Mouse (Mus musculus) right cerebral cortex, postnatal 4 days (tissue): ENCODE measurements around the gene Wipf3.

ENCODE experiments used
- DNase-seq: peaks from one replicate; pipeline ENCODE4 v3.0.0-alpha.2; 2022

Wipf3 gene

GRCm38 (mm10) chr6:54538773-54539173, 109.4 kb downstream of the Wipf3 start:
- DNase-seq = no peak

DNA sequence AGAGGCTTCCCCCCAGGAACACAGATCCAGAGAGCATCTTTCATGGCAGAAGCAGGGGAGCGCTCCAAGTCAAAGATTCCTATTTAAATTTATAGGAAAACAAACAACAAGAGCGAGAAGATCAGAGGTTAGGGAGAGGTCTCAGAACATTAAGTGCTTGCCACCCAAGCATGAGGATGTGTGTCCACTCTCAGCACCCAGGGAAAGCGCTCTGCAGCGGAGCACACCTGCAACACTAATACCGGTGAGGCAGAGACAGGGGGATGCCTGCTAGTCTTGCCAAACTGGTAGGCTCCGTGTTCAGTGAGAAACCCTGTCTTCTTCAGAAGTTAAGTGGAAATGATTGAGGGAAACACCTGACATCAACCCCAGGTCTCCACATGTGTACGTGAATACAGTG, 110.0 kb downstream of the Wipf3 start:
- no peak for DNase-seq

DNA sequence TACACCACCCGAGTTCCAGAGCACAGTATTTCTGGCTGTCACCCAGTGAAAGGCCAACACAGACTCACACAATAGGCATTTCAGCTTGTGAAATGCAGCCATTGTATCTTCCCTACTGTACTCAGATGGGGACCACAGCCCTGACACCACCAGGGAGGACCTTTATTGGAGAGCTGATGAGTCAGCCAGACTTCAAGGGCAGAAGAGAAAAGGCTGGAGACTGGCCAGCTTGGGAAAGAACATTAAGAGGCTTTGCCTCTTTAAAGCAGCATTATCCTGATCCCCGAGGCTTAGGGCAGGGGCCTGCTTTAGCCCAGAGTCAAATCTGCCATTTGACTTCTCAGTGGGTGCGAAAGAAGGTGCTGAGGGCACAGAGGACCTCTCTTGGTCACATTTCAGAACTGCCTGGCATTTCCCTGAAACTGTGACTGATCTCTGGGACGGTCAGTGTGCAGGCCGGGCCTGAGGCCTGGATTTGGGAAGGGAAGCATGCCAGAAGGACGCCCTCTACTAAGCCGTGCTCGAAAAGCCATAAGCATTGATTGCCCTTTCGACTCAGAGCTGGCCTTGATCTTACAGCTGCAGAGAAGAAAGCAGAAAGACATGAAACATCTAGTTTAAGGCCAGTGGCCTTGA, 111.0 kb downstream of the Wipf3 start:
- DNase-seq = no peak

DNA sequence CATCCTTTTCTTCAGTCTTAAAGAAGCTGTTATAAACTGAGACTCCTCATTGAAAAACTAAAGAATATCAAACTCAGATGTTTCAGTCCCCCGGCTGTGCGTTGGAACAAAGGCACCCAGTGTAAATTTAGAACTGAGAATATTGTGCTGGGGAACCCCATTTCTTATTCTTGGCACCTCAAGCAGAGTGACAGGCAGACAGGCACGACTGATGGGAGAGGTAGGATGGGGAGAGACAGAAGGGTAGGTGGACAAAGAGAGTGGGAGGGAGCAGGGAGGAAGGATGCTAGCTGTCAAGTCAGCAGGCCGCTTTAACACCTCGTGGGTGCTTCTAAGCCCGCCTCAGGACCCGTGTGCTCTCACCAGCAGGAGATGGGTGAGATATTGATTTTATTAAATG, 113.4 kb downstream of the Wipf3 start:
- DNase-seq = no peak

- DNase-seq = no peak
Observed at GRCm38 (mm10) chr6:54543646-54544045, 114.2 kb downstream of the Wipf3 start.

DNA sequence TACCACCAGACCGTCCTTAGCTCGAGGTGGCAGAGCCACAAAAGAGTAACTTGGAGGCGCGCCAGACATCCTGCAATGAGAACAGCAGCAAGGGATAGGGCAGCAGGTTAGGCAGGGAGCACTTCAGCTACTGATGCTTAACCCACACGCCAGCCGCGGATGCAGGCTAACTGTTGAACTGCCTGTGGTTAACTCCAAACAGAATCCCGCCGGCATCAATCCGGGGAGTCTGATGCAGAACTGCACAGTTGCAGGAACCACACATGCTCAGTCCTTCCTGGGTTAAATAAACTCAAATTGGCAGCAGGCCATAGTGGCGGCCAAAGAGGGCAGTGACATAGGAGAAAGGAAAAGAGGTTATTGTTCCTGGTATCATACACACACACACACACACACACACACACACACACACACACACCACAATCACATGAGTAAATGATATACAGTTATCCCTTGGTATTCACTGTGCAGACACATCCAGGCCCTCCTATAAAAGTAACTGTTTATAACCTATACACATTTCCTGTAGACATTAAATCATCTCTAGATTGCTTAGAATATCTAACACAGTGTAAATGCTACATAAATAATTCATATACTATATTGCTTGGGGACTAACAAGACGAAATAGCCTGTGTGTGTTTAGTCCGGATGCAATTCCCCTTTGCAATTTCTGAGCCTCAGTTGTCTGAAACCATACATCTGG, 119.1 kb downstream of the Wipf3 start:
- DNase-seq = peak; percentile 54

DNA sequence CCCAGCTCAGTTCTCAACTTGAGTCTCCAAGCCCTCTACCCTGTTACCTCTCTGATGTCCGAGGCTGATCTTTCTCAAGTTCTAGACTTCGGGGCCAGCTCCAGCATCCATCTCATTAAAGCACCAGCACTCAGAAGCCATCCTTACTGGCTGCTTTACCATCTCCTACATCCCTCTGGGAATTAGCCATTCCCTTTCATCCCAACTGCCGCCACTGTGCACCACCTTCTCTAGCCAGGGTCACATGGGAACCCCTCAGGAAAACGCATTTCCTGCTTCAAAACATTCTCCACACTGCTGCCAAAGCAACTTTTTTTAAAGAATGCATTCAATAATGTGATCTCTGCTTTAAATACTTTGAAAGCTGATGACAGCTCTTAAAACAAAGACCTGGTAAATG, 119.9 kb downstream of the Wipf3 start:
- no peak for DNase-seq

DNA sequence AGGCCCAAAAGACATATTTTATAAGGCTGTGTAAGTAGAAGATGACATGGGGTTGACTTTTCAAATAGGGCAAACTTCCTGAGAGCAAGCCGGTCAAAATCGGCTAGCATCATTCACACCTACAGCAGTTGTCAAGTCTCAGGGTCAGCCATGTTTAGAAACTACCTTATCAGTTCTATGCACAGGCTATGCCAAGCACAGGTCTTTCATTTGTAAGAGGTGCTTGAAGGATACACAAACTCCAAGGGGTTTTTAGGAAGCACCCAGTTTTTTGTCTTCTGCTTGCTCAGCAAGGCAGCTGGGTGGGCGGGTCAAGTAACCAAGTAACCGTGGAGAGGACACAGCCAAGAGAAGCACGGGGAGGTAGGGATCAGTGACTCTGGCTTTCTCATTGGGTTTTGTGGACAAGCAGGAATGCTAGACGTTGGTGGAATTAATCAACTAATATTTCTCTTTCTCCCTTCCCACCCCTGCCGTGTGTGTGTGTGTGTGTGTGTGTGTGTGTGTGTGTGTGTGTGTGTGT, 121.5 kb downstream of the Wipf3 start:
- DNase-seq = no peak

GRCm38 (mm10) chr6:54552721-54553413, 123.5 kb downstream of the Wipf3 start:
- DNase-seq = no peak
